Mouse (Mus musculus): ENCODE data around the gene Mtch2. TPM values are rescaled to one million over a fixed set of nuclear protein-coding genes. Genes with fewer than 3 reads are reported as not detected.
A peak's percentile ranks its signal among the peaks of the same experiment; 100 is the strongest.

Mtch2 gene
- total RNA-seq, 1 experiment, result 162 TPM

DNA sequence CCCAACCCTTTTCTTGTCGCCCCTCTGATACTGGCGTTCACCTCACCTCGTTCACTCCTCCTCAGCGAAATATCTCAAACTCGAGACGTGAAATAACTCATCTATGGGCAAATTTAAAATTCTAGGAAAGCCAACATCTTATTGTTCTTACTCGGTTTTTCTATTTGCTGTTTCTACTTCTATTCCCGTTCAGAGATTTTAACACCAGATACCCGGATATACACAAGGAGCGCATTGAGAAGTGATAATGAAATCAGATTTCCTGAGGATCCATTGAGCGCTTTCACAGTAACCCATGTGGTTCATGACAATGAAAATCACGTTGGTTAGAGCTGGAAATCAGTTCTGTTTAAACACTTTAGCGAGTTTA, 711 bp downstream of the Mtch2 start:
- Histone ChIP-seq H3K9ac (ENCODE audit: insufficient read depth, low read depth, low read length, poor library complexity, severe bottlenecking) (peak overlapping the region; percentile 93), H3K4me1 (ENCODE audit: control insufficient read depth in 2 of 2, insufficient read depth in 2 of 2, low read length in 2 of 2, poor library complexity in 1 of 2) (peaks cover 2% of the 10 kb centered on the region in 2 experiments; a peak in 1 of 4 replicates), H3K27ac (ENCODE audit: insufficient read depth, low read depth, low read length, poor library complexity, severe bottlenecking) (peak overlapping the region; percentile 53), H3K36me3 (ENCODE audit: control insufficient read depth, insufficient read depth, low read length, poor library complexity, severe bottlenecking) (peaks cover 12% of the 10 kb centered on the region), H3K9me3 (ENCODE audit: control insufficient read depth, insufficient read depth, low read depth, low read length) (no peaks in the 10 kb centered on the region), H3K4me3 (ENCODE audit: insufficient read depth in 1 of 2, low read depth in 1 of 2, low read length in 2 of 2, poor library complexity in 1 of 2, severe bottlenecking in 1 of 2) (peak overlapping the region; percentile 88)
- DNase-seq (ENCODE audit: low read depth, low spot score), result no peak
- in situ Hi-C loops (cut with MboI; ENCODE audit: low sequenced_read_pairs in 2 of 2, unreplicated experiment in 2 of 2), result no loop called here
- no peak for TF ChIP-seq HCFC1 (IDR thresholded peaks at IDR 0.05; ENCODE audit: borderline replicate concordance, insufficient read depth, low read length)
- no peak for TF ChIP-seq MAFK (IDR thresholded peaks at IDR 0.05; ENCODE audit: insufficient read depth, low read depth, low read length)
- no peak for TF ChIP-seq ZNF384 (IDR thresholded peaks at IDR 0.05; ENCODE audit: low read depth, low read length)
- TF ChIP-seq ZC3H11A (IDR thresholded peaks at IDR 0.05; ENCODE audit: borderline replicate concordance, low read depth, low read length), result no peak
- no peak for TF ChIP-seq CHD2 (IDR thresholded peaks at IDR 0.05; ENCODE audit: low read depth, low read length)

DNA sequence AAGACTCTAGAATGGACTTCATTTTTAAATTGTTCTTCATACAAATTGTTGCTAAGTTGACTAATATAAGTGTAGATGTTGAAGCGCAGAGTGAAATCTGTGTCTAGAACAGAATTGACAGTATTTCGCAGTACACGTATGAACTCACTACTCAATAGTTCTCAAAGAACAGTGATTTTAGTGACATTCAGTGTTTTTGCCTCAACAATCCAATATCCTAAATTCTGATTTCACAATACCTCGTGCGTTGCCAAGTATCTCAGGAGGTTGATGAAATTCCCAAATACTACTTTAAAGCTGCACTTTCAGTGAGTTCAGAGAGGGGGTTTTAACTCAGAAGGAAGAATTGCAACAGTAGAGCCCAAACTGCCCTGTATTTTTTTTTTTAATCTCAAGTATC, 1.4 kb downstream of the Mtch2 start:
- Histone ChIP-seq H3K9me3 (ENCODE audit: control insufficient read depth, insufficient read depth, low read depth, low read length) (no peaks in the 10 kb centered on the region), H3K36me3 (ENCODE audit: control insufficient read depth, insufficient read depth, low read length, poor library complexity, severe bottlenecking) (peaks cover 16% of the 10 kb centered on the region), H3K27ac (ENCODE audit: insufficient read depth, low read depth, low read length, poor library complexity, severe bottlenecking) (no peak overlapping the region), H3K4me3 (ENCODE audit: insufficient read depth in 1 of 2, low read depth in 1 of 2, low read length in 2 of 2, poor library complexity in 1 of 2, severe bottlenecking in 1 of 2) (peak overlapping the region; percentile 88; a peak in 3 of 4 replicates), H3K4me1 (ENCODE audit: control insufficient read depth in 2 of 2, insufficient read depth in 2 of 2, low read length in 2 of 2, poor library complexity in 1 of 2) (peaks cover 2% of the 10 kb centered on the region in 2 experiments; a peak in 1 of 4 replicates), H3K9ac (ENCODE audit: insufficient read depth, low read depth, low read length, poor library complexity, severe bottlenecking) (no peak overlapping the region)
- in situ Hi-C loops (cut with MboI; ENCODE audit: low sequenced_read_pairs in 2 of 2, unreplicated experiment in 2 of 2), result no loop called here
- no peak for DNase-seq (ENCODE audit: low read depth, low spot score)
- TF ChIP-seq ZC3H11A (IDR thresholded peaks at IDR 0.05; ENCODE audit: borderline replicate concordance, low read depth, low read length) (no peak), CHD2 (IDR thresholded peaks at IDR 0.05; ENCODE audit: low read depth, low read length) (no peak), HCFC1 (IDR thresholded peaks at IDR 0.05; ENCODE audit: borderline replicate concordance, insufficient read depth, low read length) (no peak), MAFK (IDR thresholded peaks at IDR 0.05; ENCODE audit: insufficient read depth, low read depth, low read length) (no peak), ZNF384 (IDR thresholded peaks at IDR 0.05; ENCODE audit: low read depth, low read length) (no peak)

- TF ChIP-seq CHD2 (IDR thresholded peaks at IDR 0.05; ENCODE audit: low read depth, low read length) (no peak), ZNF384 (IDR thresholded peaks at IDR 0.05; ENCODE audit: low read depth, low read length) (no peak)
These were observed 3.4 kb downstream of the Mtch2 start for GRCm38 (mm10) chr2:90850401-90850800.

GRCm38 (mm10) chr2:90861486-90861885, 14.5 kb downstream of the Mtch2 start:
- no peak overlapping the region for H3K27ac ChIP-seq (ENCODE audit: insufficient read depth, low read depth, low read length, poor library complexity, severe bottlenecking)
- no peak overlapping the region for H3K9ac ChIP-seq (ENCODE audit: insufficient read depth, low read depth, low read length, poor library complexity, severe bottlenecking)
- no peak for TF ChIP-seq ZC3H11A (IDR thresholded peaks at IDR 0.05; ENCODE audit: borderline replicate concordance, low read depth, low read length)
- no peaks in the 10 kb centered on the region for H3K9me3 ChIP-seq (ENCODE audit: control insufficient read depth, insufficient read depth, low read depth, low read length)
- H3K4me1 ChIP-seq (ENCODE audit: control insufficient read depth in 2 of 2, insufficient read depth in 2 of 2, low read length in 2 of 2, poor library complexity in 1 of 2), result no peaks in the 10 kb centered on the region
- in situ Hi-C loops (cut with MboI; ENCODE audit: low sequenced_read_pairs in 2 of 2, unreplicated experiment in 2 of 2), result no loop called here
- DNase-seq (ENCODE audit: low read depth, low spot score), result no peak
- peaks cover 26% of the 10 kb centered on the region for H3K36me3 ChIP-seq (ENCODE audit: control insufficient read depth, insufficient read depth, low read length, poor library complexity, severe bottlenecking)
- no peak overlapping the region for H3K4me3 ChIP-seq (ENCODE audit: insufficient read depth in 1 of 2, low read depth in 1 of 2, low read length in 2 of 2, poor library complexity in 1 of 2, severe bottlenecking in 1 of 2)

More at GRCm38 (mm10) chr2:90850401-90850800, 3.4 kb downstream of the Mtch2 start:
- in situ Hi-C loops (cut with MboI; ENCODE audit: low sequenced_read_pairs in 2 of 2, unreplicated experiment in 2 of 2), result no loop called here
- Histone ChIP-seq H3K36me3 (ENCODE audit: control insufficient read depth, insufficient read depth, low read length, poor library complexity, severe bottlenecking) (peaks cover 17% of the 10 kb centered on the region), H3K4me1 (ENCODE audit: control insufficient read depth in 2 of 2, insufficient read depth in 2 of 2, low read length in 2 of 2, poor library complexity in 1 of 2) (peaks cover 2% of the 10 kb centered on the region in 2 experiments; a peak in 1 of 4 replicates), H3K27ac (ENCODE audit: insufficient read depth, low read depth, low read length, poor library complexity, severe bottlenecking) (no peak overlapping the region), H3K9me3 (ENCODE audit: control insufficient read depth, insufficient read depth, low read depth, low read length) (no peaks in the 10 kb centered on the region), H3K4me3 (ENCODE audit: insufficient read depth in 1 of 2, low read depth in 1 of 2, low read length in 2 of 2, poor library complexity in 1 of 2, severe bottlenecking in 1 of 2) (no peak overlapping the region), H3K9ac (ENCODE audit: insufficient read depth, low read depth, low read length, poor library complexity, severe bottlenecking) (no peak overlapping the region)
- no peak for DNase-seq (ENCODE audit: low read depth, low spot score)

DNA sequence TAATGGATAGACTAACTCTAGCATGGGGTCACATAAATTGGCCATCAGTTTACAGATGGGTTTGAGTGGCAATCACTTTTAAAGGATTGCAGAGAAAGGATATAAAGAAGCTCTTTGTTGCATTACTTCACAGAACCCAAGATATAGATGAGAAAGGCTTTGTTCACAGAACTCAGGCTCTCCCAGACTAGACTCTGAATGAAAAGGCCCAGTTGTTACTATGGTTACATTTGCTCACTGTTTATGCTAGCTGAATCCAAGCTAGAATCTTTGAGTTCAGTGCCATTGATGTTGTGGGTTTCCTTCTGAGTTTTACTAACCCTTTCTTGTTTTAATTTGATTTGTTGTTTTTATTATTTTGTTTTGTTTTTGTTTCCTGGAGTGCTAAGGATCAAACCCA, 17.2 kb downstream of the Mtch2 start:
- DNase-seq (ENCODE audit: low read depth, low spot score), result no peak
- TF ChIP-seq HCFC1 (IDR thresholded peaks at IDR 0.05; ENCODE audit: borderline replicate concordance, insufficient read depth, low read length), result no peak
- TF ChIP-seq ZC3H11A (IDR thresholded peaks at IDR 0.05; ENCODE audit: borderline replicate concordance, low read depth, low read length), result no peak
- TF ChIP-seq MAFK (IDR thresholded peaks at IDR 0.05; ENCODE audit: insufficient read depth, low read depth, low read length), result no peak
- no peak for TF ChIP-seq ZNF384 (IDR thresholded peaks at IDR 0.05; ENCODE audit: low read depth, low read length)
- no peak for TF ChIP-seq CHD2 (IDR thresholded peaks at IDR 0.05; ENCODE audit: low read depth, low read length)
- H3K9ac ChIP-seq (ENCODE audit: insufficient read depth, low read depth, low read length, poor library complexity, severe bottlenecking), result no peak overlapping the region
- no peak overlapping the region for H3K4me3 ChIP-seq (ENCODE audit: insufficient read depth in 1 of 2, low read depth in 1 of 2, low read length in 2 of 2, poor library complexity in 1 of 2, severe bottlenecking in 1 of 2)
- peaks cover 28% of the 10 kb centered on the region for H3K36me3 ChIP-seq (ENCODE audit: control insufficient read depth, insufficient read depth, low read length, poor library complexity, severe bottlenecking)
- in situ Hi-C loops (cut with MboI; ENCODE audit: low sequenced_read_pairs in 2 of 2, unreplicated experiment in 2 of 2), result no loop called here
- no peaks in the 10 kb centered on the region for H3K9me3 ChIP-seq (ENCODE audit: control insufficient read depth, insufficient read depth, low read depth, low read length)
- H3K4me1 ChIP-seq (ENCODE audit: control insufficient read depth in 2 of 2, insufficient read depth in 2 of 2, low read length in 2 of 2, poor library complexity in 1 of 2), result no peaks in the 10 kb centered on the region
- no peak overlapping the region for H3K27ac ChIP-seq (ENCODE audit: insufficient read depth, low read depth, low read length, poor library complexity, severe bottlenecking)
